Mouse (Mus musculus) layer of hippocampus, adult 11-12 months (tissue): ENCODE results near the gene Abcc1.

ENCODE experiments used
- DNase-seq: peaks from one replicate; pipeline ENCODE4 v3.0.0; 2022; ENCODE audit warnings: low spot score

The Abcc1 gene

DNA sequence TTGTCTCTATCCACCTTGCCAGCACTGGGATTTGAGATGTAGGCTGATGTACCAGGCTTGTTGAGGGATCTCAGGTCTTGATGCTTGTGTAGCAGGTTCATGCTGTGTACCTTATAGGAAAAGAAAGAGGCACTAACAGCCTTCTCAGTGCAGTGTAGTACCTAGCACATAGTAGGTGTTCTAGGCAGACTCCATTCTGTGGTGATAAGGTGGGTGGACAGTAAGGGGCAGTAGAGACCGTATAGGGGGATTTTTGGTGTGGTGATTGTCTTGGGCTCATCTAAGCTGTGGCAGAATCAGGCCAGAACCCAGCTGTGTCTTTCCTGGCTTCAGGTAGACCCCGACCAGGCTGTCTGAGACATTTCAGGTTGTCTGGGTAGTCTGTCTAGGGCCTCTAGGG lies 15.0 kb downstream of the Abcc1 start:
- DNase-seq = no peak

DNA sequence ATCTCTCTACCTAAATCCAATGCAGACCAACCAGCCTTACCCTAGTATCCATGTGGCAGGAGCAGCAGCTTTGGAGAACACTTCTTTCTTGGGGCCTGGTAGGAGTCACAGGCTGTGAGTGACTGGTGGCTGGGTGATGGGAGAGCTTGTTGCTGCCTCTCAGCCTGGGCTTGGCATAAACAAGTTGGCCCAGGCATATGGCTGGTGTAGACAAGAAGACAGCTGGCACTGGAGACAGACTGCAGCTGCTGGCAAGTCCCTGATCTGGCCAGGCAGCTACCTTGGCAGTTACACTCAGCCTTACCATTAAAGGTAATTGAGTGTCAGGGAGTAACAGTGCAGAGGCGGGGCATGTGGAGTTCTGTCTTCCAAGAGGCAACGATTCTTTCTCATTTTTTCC lies 16.0 kb downstream of the Abcc1 start:
- peak; percentile 53 for DNase-seq

DNA sequence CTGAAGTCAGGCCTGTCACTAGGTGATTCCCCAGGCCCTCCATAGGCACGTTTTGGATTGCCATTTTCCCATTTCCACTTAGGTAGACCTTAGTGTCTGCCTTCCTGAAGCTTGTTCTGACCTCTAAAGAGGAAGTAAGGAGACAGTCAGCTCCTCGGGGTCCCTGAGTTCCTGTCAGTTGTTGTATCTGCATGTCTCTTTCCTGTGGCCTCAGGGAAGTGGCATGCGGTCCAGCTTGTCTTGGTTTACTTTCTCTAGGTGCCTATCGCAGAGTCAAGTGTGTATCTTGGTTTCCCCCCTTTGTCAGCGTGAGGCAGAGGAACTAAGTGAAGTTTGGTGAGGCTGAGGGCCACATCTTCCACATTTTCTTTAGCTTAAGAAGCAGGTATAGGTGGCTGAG lies 17.3 kb downstream of the Abcc1 start:
- DNase-seq = no peak

DNA sequence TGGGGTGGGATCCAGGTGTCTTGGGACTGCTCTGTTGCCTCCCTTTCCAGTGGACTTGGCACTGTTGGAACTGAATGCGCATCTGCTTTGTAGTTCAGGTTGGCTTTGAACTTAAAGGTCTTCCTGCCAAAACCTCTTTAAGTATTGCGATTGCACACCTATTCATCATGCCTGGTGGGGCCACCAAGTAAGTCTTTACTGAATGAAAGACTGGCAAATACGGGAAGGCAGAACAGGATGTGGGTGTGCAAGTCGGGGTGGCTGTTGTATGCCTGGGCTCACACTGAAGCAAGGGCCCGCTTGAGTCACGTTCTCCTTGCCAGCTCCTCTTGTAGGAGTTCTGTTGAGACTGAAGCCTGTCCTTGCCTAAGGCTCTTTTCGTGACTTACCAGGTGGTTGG lies 18.5 kb downstream of the Abcc1 start:
- DNase-seq = no peak

DNA sequence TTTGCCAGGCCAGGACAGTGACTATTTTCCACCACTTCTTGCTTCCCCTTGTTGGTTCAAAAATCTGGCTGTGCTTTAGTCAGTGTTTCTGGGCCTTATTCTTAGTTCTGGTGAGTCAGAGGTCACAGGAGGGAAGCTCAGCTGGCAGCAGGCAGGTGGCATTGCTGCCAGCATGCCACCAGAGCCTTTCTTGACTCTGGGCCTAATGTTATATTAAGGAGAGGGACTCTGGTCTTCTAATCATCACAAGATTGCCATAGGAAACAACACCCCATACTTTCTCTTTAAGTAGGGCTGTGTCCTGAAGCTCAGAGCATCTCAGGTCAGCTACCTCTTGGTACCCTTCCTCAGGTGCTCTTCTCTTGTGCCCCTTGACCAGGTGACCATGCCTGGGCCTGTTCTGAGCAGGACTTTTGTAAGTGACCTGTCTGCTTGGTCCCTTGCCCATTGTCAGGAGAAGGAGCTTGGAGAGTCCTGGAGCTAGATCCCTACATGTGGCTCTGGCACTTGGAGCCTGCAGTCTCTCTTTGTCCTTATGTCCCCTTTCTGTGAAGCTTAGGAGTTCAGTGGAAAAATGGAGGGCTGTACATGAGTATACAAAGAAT lies 19.8 kb downstream of the Abcc1 start:
- DNase-seq = no peak

DNA sequence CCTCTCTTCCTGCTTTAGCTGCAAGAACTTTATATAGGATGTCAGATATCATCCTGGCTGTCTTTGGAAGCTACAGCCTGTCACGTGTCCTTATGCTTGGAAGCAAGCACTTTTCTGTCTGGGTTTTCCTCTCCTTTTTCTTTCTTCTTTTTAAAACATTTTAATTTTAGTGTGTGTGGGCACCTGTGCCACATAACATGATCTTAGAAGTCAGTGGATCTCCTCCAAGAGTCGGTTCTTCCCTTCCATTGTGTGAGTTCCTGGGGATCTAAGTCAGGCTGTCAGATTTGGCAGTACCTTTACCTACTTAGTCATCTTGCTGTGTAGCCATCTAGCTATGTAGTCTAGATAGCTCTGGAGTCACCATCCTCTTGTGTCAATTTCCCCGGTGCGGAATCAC lies 37.9 kb downstream of the Abcc1 start:
- DNase-seq = no peak

DNA sequence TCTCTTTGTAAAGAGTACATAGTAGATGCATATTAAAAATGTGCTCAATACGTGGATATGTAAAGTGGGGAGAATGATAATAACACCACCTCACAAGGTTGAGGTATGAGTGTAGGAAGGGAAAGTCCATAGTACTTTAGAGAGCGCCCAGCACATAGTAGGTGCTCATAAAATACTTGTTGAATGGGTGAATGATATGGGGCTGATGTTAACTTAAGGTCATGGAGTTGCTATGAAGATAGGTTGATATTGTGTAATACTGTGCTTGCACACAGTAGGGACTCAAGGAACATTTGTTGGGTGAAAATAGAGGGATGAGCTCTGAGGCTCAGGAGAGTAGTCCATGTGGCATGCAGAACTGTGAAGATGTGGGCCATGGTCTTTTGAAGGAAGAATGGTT lies 42.1 kb downstream of the Abcc1 start:
- no peak for DNase-seq

DNA sequence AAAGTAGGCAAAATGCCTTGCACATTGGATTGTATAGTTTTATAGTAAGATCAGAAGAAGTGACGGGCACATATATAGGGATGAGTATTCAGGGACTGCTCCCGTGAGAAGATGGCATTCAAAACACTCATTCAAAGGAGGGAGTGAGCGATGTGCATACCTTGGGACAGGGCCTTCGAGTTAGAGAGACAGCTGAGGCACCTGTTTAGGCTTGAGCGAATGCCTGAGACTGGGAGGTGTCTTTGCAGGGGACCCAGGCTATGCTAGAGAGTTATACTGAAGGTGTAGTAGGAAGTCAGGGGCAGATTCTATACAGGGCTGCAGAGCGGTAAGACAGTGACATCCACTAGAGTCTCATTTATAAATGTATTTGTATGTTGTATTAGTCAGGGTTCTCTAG lies 44.3 kb downstream of the Abcc1 start:
- DNase-seq = no peak

DNA sequence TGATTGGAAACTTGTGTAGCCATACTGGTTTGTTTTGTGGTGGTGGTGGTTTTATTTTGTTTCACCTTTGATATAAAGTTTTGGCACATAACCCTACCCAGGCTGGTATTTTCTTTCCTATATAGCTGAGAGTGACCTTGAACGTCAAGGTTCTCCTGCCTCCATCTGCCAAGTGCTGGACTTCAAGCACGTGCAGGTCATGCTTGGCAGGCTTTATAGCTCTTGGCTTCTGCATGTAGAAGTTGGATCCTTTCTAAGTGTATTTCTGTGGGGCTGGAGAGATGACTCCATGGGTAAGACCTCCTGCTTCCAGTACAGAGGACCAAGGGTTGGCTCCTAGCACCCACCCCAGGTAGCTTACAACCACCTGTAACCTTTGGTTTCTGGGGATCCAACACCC lies 47.8 kb downstream of the Abcc1 start:
- no peak for DNase-seq

DNA sequence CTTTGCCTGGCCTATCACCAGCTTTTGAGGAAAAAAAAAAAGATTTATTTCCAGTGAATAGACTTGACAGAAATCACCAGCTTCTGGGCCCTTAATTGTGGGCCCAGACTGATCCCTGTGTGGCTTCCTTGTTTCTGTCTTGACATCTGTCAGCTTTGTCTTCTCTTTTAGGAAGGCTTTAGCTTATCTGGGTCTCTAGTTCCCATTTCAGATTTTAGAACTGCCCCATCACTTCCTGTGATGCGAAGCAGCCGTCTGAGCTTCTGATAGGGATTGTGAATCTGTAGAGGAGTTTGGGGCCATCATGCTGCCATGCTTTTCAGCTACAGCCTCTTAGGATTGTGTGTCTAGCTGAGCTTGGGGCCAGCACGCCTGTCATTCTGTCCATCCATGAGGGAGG lies 48.4 kb downstream of the Abcc1 start:
- no peak for DNase-seq

DNA sequence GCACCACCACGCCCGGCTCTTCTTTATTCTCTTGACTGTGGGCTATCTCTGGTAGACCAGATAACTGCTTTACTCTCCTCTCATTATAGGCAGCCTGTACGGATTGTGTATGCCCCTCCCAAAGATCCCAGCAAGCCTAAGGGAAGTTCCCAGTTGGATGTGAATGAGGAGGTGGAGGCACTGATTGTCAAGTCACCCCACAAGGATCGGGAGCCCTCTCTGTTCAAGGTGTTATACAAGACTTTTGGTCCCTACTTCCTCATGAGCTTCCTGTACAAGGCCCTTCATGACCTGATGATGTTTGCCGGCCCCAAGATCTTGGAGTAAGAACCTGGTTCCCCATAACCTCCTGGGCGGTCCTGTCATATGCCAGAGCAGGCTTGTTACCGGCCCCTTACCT lies 49.3 kb downstream of the Abcc1 start:
- DNase-seq = no peak

DNA sequence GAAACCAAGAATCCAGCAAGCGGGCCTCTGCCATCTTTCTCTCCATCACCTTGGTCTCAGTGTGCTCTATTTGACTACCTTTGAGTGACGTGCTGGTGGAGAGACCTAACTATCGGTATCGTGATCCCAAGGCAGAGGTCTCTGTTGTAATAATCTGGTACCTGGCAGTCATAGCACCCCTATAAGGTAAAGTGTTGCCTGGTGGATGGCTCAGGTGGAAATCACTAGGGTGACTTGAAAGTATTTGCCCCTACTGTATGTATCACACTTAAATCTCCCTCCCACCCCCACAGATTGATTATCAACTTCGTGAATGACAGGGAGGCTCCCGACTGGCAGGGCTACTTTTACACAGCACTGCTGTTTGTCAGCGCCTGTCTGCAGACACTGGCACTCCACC lies 49.8 kb downstream of the Abcc1 start:
- DNase-seq = no peak

DNA sequence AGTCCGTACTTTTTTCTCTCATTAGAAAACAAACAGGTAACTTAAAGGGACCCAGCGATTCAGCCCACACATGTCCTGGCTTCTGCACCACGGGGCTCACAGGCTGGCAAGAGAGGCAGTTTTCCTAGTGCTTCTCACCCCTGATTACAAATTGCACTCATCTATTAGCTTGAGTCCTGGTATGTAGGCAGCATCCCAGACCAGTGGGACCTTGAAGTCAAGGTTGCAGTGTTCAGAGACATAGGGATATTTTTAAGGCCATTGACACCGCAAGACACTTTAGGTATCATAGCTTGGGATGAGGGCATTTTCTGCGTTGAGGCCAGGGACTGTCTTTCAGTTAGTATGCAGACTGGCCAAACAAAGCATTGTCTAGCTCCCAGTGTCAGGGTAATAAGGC lies 51.2 kb downstream of the Abcc1 start:
- DNase-seq = no peak

DNA sequence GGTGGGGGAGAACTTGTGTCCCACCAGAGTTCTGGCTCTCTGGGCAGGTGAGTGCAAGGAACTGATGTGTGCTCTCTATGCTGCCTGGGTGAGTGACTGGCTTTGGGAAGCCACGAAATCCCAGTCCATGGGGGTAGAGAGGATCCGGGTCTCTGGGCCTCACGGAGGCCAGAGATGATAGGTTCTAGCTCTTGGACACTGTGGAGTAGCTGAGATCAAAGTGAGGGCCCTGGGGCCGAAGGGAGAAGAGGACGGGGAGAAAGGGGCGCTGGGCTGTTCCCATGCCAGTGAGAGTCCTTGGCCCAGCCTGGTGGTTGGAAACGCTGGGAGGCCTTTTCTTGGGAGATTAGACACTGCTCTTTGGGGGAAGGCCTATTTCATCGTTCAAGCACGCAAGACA lies 53.8 kb downstream of the Abcc1 start:
- no peak for DNase-seq

DNA sequence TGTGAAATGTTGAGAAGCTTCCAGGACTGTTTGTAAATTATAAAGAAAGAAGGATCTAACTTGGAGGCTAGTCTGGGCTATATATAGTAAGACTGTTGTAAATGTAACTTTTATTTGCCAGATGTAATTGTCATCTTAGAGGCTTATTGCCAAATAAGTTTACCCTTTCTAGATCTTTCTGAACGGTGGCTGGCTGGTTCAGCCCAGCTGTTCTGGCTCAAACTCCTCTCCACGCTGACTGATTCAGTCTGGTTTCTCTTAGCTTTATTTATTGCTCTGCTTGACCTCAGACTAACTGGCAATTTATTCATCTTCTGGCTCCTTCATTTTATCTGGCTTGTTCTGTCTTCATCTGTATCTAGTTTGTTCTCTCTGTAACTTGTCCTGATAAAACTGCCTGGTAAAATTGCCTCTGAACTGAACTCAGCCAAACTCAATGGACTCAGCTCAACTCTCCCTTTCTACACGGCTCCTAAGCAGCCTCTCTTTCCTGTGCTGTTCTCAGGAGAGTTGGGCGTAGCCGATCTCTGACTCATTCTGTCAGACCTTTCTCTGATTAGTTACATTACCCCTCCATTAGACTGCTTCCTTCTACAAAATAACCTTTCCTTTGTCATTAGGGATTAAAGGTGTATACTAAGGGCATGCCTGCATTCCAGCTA lies 55.7 kb downstream of the Abcc1 start:
- DNase-seq = no peak

DNA sequence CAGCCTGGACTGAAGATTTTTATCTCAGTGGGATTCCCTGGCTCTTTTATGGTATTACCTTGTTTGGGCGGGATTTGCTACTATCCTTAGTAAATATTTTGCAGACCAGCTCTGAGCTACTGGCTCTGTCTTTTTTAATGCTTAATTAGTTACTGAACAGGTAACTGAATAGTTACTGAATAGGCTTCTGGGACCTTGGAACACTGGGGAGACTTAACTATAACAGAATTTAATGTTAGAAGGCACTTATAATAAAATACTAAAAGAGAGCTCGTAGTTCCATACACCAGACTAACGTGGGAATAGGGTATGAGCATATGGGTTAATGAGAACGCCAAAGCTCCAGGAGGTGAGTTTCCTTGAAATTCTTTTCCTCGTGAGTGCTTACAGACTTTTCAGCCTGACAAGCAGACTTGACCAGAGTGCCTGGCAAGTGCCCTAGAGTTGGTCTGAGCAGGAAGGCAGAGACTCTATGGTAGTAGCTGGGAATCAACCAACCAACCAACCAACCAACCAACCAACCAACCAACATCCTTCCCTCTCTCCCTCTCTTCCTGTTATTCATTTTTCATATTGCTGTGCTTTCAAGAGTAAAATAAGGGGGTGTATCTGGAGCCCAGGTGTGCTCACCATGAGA lies 59.3 kb downstream of the Abcc1 start:
- DNase-seq = no peak

DNA sequence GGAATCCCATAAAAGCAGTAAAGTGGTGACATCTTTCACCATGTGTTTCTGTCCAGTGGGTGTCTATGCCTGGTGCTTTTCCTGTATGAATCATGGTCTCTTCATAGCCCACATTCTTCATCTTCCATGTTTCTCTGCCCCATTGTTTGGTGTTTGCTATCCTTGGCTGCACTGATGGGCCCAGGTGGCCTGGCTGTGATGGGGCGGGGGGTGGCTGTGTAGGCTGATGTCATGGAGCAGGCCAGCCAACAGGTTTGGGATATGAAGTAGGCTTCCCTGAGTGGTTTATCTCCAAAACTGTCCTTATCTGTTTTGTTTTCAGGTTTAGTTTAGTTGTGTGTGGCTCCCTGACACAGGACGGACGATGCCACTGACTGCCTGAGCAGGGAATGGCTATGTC lies 60.7 kb downstream of the Abcc1 start:
- no peak for DNase-seq

DNA sequence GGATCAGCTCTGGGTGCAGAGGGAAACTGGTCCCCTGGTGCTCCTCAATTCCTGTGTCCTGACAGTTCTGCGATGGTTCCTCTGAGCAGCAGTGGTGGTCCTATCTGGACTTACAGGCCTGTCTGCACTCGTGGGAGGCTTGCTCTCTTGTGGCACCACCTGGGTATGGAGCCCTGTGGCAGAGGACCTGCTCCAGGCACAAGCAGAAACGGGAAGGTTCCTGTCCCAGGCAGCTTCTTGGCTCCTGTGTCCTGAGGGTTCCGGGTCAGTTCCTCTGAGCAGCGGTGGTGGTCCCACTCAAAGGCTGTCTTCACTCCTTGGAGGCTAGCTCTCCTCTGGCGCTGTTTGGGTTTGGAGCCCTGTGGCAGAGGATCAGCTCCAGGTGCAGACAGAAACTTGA lies 68.0 kb downstream of the Abcc1 start:
- no peak for DNase-seq

DNA sequence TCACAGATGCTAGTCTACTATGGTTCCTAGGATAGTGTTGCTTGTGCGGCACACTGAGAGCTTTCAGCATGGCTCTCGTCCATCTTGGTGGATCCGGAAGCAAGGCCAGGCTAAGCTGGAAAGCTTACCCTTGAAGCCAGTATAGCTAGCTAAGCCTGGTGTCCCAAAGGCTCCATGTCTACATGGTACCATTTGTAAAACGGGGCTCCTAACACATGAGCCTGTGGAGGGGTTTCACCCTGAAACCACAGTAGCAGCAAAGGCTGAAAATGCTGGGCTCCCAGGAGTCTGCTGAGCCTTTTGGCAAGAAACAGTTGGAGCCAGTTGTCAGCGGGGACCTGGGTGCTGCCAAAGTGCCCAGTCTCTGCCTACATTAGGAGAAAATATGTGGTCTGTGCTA lies 71.6 kb downstream of the Abcc1 start:
- no peak for DNase-seq

DNA sequence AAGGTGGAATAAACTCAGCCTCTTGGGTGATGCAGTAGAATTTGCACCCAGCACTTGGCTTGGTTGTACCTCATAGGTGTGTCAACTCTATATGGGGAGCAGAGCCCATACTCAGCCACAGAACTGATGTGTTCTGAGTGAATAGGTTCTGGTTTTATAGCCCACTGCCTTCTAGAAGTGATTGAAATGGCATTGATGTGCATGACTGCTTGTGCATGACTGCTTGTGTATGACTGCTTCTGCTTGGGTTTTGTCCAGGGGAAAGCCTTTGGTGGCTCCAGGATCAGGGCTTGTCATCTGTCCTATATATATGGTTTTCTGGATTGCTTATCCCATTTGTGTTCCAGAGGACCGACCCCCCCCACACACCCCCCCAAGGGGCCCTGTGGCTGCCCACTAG lies 74.2 kb downstream of the Abcc1 start:
- DNase-seq = no peak

DNA sequence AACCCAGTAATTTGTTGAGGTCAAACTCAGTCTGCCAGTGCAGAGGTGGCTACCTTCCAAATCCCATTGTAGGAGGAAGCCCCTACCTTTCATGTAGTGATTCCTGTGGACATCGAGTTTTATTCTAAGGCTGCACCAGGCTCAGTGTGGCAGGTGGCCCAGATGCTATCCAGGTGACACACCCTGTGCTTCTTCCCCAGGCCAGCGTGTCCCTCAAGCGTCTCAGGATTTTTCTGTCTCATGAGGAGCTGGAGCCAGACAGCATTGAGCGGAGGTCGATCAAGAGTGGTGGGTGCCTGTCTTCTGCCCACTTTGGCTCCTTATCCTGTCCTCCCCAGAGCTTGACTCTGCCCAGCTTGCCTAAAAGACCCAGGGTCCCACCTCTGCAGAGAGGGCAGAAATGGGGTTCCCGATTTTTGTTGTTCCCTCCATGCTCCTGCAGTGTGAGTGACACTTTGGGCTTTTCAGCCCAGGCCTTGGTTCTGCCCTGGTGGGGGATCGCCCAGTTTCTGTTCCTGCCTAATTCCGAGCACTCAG lies 76.2 kb downstream of the Abcc1 start:
- DNase-seq = no peak

DNA sequence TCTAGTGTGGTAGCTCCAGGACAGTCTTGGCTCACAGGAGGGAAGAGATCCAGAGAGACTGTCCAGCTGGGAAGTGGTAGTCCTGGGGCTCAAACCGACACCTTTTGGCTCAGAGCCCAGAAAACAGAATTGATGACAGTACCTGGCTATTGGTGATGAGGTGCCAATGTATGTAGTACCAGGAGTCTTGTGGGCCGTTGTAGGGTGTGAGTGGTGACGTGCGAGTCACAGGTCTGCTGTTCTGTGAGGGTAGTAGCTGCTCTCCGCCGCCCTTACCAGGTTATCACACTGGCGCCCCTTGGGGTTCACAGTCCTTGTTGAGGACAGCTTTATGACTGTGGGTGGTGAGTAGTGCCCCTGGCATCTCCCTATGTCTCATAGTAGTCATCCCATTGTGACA lies 77.2 kb downstream of the Abcc1 start:
- no peak for DNase-seq

DNA sequence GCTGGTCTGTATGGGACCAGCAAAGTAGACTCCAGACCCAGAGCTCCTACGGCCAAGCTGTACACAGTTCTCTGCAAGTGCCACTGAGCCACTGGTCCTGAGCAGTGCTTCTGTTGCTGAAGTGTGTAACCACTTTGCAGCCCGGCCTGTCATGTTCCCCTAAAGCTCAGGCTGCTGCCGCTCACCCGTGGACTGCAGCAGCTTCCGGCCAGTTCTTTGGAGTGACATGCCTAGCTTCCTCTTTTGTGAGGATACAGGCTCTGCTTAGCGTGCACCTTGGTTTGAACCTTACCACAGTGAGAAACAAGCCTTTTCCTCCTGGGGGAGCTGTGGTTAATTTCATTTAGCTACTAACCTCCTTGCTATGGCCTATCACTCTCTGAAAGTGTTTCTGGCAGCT lies 77.7 kb downstream of the Abcc1 start:
- no peak for DNase-seq
